ENCODE assay signal across 1 mouse cellular context in genomic region chr9:44873665-44874064, GRCm38 (mm10).
TF ChIP-seq lines count a peak whose summit lies in the region.

No protein-coding gene starts in this region.

TF ChIP-seq in CH12.LX, 34 proteins besides CTCF, POLR2A, EP300 and RAD21 (continued from another document):
- TF ChIP-seq SIN3A (IDR thresholded peaks at IDR 0.05; ENCODE audit: low read length) = peak; percentile 90
- TF ChIP-seq MEF2A (IDR thresholded peaks at IDR 0.05; ENCODE audit: borderline replicate concordance, low read depth, low read length) = 0 out of 2 replicates have a peak, but pooled peaks have one; percentile 62
- TF ChIP-seq HCFC1 (IDR thresholded peaks at IDR 0.05; ENCODE audit: low read depth, low read length) = no peak
- TF ChIP-seq TCF12 (IDR thresholded peaks at IDR 0.05; ENCODE audit: low read depth, low read length) = peak; percentile 54; the same call in 1 of the 2 replicates
- TF ChIP-seq ZNF384 (IDR thresholded peaks at IDR 0.05; ENCODE audit: low read depth, low read length) = 0 out of 2 replicates have a peak, but pooled peaks have one; percentile 15
- TF ChIP-seq TBP (conservative IDR thresholded peaks at IDR 0.05; ENCODE audit: low read depth, low read length) = no peak
- 0 out of 2 replicates have a peak, but pooled peaks have one; percentile 47 for TF ChIP-seq MAZ (IDR thresholded peaks at IDR 0.05; ENCODE audit: low read depth, low read length)
- TF ChIP-seq ZMIZ1 (IDR thresholded peaks at IDR 0.05; ENCODE audit: low read depth, low read length) = no peak
- TF ChIP-seq JUN (IDR thresholded peaks at IDR 0.05; ENCODE audit: insufficient read depth, low read depth, low read length) = peak; percentile 77
- peak; percentile 54; the same call in 1 of the 2 replicates for TF ChIP-seq MXI1 (IDR thresholded peaks at IDR 0.05; ENCODE audit: low read depth, low read length)
- TF ChIP-seq BHLHE40 (IDR thresholded peaks at IDR 0.05; ENCODE audit: low read depth, low read length) = peak; percentile 86
- TF ChIP-seq KAT2A (IDR thresholded peaks at IDR 0.05; ENCODE audit: insufficient replicate concordance, low read length) = no peak
- peak; percentile 17; the same call in 1 of the 2 replicates for TF ChIP-seq MAX (IDR thresholded peaks at IDR 0.05; ENCODE audit: low read length)
- no peak for TF ChIP-seq GABPA (IDR thresholded peaks at IDR 0.05; ENCODE audit: insufficient replicate concordance, low read depth, low read length)
- peak; percentile 95 for TF ChIP-seq IRF4 (IDR thresholded peaks at IDR 0.05; ENCODE audit: low read depth, low read length)
- TF ChIP-seq ETS1 (conservative IDR thresholded peaks at IDR 0.05; ENCODE audit: low read depth, low read length) = peak; percentile 72; the same call in 1 of the 2 replicates
- TF ChIP-seq MAFK (IDR thresholded peaks at IDR 0.05; ENCODE audit: insufficient replicate concordance, low read length) = peak; percentile 66; the same call in 1 of the 2 replicates
